Mouse (Mus musculus): ENCODE results near the gene Ephx1. TPM values are rescaled to one million over a fixed set of nuclear protein-coding genes. Genes with fewer than 3 reads are reported as not detected.

Gene Ephx1
- 358 TPM for polyA plus RNA-seq (2017; shearing (Covaris generic))

DNA sequence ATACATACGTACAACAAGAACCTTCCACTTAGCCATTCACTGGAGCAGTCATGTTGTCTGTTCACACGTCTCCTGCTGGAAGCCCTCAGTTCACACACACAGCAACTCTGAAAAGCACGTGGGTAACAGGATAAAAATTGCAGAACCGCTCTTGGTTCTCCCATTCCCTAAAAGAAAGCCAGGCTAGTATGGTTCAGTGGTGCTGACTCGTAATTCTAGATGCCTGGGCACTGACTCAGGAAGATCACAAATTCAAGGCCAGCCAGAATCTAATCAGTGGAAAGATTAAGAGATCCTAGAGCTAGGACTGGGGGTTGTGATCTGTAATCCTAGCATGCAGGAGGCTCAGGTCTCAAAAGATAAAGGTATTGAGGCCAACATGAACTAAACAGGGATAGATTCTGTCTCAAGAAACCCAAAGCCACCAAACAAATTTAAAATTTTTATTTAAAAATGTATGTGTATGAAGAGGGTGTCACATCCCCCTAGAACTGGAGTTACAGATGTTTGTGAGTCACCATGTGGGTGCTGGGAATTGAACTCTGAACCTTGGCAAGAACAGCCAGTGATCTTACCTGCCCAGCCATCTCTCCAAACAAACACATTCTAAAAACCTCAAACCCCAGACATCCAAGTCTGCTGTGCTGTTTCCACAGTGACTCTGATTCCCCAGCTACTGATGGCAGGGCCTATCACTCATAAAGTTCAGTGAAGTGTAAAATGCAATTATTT lies at the start of gene Ephx1:
Gene Ephx1 (minus strand): TSS at position 149 of the 732 bp plus-strand sequence.

DNA sequence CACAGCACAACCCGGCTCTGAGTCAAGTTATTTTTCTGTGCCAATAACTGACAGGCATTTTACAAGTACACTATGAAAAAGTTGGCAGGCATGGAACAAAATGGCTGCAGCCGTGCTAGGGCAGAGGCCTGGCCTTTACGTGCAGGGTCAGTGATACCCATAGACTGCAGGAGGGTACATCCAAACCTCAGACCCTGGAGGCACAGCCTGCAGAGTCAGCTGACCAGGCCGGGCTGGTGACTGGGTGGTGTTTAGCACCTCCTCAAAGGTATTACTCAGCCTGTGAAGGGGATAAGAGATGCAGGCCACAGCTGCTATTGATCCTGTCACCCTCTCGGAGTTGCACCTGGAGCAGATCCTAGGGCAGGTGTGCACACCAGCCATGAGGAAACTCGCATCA lies 30.2 kb upstream of the Ephx1 start, which contains the start of gene 9130409I23Rik:
Gene 9130409I23Rik (plus strand): TSS at position 301 of the 400 bp plus-strand sequence.

DNA sequence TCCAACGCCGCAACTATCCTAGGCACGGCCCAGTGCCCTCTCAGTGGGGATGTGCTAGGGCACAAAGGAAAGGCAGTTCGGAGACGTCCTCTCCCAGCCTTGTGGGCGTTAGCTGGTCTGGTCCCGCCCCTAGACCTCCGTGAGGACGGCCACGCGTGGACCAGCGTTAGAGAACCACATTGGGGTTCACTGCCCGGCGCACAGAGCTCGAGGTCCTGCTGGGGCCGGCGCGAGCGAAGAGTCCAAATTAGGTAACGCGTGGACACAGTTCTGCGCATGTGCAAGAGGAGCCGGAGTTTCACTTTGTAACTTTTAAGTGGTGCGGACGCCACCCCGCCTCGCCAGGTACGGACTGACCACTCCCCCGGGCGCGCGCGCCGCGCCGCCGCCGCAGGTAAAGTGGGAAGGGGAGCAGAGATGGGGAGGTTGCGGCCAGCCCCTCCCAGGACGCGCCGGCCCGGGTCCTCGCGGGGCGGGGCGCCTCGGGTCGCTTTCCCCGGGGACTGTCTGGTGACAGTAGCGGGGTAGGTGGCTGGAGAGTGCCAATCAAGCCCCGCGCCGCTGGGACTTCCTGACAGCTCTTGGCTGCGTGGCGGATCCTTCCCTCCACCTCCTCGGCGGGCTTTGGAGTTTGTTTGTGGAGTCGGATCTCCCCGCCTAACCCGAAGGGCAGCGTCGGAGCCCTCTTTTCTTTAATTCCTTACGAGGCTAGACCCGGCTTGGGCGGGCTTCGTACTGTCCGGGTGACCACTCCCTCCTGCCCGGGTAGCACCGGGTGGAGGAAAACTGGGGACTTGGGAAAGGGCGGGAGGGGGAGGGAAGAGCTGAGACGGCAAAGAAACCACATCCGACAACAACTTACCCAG lies 78.3 kb downstream of the Ephx1 start, which contains the start of gene Tmem63a:
Gene Tmem63a (plus strand): TSS at position 179 of the 866 bp plus-strand sequence.

DNA sequence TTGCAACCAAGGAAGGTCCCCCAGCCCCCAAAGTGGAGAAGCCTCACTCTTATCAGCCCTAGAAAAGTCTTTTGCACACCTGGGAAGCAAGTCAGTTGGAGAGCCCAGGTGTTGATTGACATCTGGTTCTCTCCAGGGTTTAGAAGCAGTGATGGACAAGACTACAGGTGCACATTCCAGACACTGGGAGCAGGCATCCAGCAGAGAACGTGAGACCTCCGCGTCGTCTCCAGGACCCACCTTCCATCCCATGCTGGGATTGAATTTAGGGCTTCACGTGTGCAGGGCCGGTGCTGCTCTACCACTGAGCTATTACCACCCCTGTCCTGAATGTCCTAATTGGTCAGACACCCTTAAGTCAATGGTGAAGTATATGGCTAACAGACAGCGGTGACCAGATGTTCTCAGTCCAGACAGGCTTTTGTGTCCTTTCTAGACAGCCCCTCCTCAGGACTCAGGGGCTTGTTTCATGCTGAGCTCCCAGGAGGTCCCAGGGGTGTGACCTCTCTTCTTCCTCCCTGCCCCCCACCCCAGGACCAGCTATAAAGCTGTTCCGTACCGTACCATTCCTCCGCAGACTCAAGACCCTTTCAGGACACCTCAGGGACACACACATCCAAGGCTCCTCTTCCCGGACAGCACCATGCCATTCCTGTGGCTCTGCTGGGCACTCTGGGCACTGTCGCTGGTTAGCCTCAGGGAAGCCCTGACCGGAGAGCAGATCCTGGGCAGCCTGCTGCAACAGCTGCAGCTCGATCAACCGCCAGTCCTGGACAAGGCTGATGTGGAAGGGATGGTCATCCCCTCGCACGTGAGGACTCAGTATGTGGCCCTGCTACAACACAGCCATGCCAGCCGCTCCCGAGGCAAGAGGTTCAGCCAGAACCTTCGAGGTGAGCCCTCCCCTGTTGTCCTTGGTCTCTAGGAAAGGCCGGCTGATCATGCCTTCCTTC lies 86.0 kb downstream of the Ephx1 start, which contains the start of gene Lefty1:
Gene Lefty1 (plus strand): TSS at position 556 of the 953 bp plus-strand sequence.

Other genes with a start within 250 kb of the Ephx1 start
- 1,375 TPM for gene H3f3a, start 207.0 kb downstream of the Ephx1 start, polyA plus RNA-seq (2017; shearing (Covaris generic))
- gene Sde2, start 169.8 kb downstream of the Ephx1 start, polyA plus RNA-seq (2017; shearing (Covaris generic)), result 57.5 TPM
- gene Lefty2, start 127.8 kb downstream of the Ephx1 start, polyA plus RNA-seq (2017; shearing (Covaris generic)), result not detected
- gene Pycr2, start 116.6 kb downstream of the Ephx1 start, polyA plus RNA-seq (2017; shearing (Covaris generic)), result 85.4 TPM
- gene Lefty1, start 85.9 kb downstream of the Ephx1 start, polyA plus RNA-seq (2017; shearing (Covaris generic)), result 0.51 TPM
- 48.4 TPM for gene Tmem63a, start 78.6 kb downstream of the Ephx1 start, polyA plus RNA-seq (2017; shearing (Covaris generic))
- not detected for gene 9130409I23Rik, start 30.3 kb upstream of the Ephx1 start, polyA plus RNA-seq (2017; shearing (Covaris generic))
- 27.6 TPM for gene Nvl, start 123.3 kb upstream of the Ephx1 start, polyA plus RNA-seq (2017; shearing (Covaris generic))
- 76.1 TPM for gene Cnih4, start 123.8 kb upstream of the Ephx1 start, polyA plus RNA-seq (2017; shearing (Covaris generic))
- 21.2 TPM for gene Wdr26, start 191.1 kb upstream of the Ephx1 start, polyA plus RNA-seq (2017; shearing (Covaris generic))